Mouse (Mus musculus) CD8-positive naive resting alpha-beta T cell, adult 2 months (primary cell): ENCODE results near the gene Capn5.
A peak's percentile ranks its signal among the peaks of the same experiment; 100 is the strongest.
"Not testable (repeated sequence)": the region's sequence is repeated elsewhere in the genome, so short reads cannot be mapped to it uniquely, and the experiment has no call there.

Experiments used
- DNase-seq, 2 experiments: peaks; one replicate each; pipeline ENCODE4 v3.0.0; 2022; ENCODE audit warnings: low read depth in 2 of 2, low spot score in 2 of 2

Capn5 gene

DNA sequence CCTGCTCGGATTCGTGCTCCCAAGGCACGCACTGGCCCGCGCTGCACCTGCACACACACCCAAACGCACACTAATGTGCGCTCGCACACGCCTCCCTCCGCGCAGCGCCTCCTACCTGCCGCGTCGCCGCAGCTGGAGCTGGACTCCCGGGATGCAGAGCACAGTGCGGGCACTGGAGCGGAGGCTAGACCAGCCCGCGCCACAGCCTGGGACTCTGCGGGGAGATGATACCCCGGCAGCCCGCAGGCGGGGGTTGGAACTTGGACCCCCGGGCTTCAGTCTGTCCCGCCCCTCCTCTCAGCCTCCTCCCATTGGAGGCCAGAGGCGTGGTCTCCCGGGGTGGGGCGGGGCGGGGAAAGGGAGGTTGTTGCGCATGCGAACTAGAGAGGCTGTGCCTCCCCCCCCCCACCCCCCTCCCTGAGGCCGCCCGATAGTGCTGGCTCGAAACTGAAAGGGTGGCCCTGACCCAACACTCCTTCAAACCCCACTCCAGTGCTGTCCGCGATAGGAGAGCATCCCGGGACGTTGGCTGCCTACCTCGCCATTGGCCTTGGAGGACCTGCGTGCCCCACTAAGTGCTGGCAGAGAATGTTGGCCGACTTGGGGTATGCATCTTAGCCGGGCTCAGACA, at the start of gene Capn5:
Gene Capn5, minus strand, starts transcription at position 346 of the 631 bp plus-strand sequence.
- peak; percentile 34 to 62 for DNase-seq

DNA sequence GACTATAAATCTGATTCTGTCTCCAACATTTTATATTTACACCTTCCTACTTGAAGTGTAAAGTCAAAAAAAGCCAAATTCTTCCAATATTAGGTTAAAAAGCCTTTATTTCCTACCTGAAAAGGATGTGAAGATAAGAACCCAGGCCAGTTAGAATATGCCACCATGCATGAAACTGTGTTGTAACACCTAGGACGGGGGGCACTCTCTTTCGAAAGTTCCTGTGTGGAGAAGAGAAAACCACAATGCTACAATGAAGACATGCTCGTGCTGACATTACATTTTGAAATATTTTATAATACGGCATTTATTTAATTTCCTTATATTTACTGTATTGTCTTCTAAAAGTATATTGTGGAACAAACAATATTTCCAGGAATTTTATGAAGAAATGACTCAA, 45.7 kb upstream of the Capn5 start:
- DNase-seq: no peak

DNA sequence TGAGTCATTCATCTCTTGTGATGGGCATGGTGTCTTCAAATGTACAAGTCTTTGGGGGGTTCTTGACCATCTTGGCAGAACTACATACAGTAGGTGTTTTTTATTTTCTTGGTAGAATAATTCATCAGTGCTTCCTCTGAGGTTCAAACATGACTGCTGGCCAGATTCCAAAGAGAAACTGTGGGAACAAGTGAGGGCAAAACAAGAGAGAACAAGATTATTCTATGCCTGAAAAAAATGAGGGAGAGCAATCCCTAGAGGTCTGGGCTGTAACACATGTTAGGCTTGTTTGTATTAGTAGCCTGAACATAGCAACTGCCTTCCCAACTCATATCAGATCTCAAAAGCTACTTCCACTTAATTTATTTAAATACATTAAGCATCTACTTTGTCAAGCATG, 38.6 kb upstream of the Capn5 start:
- no peak for DNase-seq

DNA sequence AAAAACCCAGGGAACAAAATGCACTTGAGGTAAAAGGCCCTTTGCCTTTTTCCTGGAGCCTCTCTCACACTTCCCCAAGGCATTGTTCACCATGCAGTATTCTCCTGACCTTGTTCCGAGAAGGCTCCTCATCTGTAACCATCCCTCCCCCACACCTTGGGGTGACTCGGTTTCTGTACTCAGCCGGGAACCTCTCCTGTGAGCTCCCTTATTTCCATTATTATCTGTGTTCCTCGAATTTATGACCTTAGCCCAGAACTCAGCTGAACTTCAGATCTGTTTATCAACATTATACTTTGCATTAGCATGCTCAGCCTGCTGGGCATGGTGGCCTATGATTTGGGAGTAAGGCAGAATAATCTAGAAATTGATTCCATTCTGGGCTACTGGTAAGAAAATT, 24.9 kb upstream of the Capn5 start:
- DNase-seq: no peak

DNA sequence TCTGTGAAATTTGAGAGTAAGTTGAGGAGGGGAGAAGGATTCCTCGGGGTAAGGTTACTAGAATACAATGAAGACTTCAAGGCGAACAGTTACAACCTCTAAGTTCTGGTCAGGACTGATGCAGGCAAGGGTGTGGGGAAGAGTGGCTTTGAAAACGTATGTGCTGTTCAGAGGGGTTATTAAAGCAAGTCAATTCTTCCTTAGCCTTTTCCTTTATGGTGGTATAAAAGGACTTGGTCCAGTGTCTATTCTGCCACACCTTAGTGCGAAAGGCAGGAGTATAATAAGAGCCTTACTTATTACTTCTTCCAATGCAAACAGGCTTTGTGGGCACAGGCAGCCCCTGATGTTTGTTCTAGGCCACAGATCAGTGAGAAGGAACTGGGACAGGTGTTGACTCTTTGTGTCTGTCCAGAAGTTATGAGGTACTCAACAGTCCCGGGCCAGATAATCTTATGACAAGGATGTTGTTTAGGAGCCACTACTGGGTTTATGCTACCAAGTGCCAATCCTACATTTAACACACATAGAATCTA, 23.5 kb upstream of the Capn5 start:
- DNase-seq: no peak

DNA sequence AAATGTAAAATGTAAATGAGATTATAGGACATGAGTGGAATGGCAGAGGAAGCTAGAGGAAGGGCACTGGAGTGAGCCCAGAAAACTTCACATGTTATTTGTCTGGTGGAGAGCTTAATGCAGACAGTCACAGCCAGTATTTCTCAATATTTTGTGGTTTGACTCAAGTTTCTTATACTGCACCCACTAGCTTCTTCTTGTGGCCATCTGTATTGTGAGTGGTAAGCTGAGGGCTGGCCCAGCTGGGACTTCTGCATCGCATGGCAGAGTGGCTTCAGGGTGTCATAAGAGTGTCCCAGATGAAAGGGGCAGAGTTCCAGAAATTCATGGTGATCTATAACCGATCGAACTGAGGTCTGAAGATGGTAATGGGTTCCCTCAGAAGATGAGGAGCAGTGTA, 22.3 kb upstream of the Capn5 start:
- DNase-seq: no peak

DNA sequence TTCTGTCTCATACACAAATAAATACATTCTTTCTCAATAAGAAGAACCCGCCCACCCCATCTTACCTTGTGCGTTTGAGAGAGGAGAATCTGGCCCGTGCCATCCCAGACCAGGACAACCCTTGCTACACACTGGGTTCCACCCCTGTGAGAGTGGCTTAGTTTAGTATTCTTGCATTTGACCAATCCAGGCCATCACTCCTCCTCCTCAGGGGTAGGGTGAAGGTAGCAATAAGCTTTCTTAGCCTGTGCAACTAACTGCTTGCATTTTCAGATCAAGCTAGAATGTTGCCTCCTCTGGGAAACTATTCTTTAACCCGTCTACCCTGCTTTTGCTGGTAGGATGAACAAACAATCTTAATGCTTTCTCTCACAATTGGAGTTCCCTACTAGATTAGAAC, 21.3 kb upstream of the Capn5 start, which contains the start of gene B3gnt6:
Gene B3gnt6, minus strand, starts transcription at position 101 of the 400 bp plus-strand sequence.
- DNase-seq: no peak

DNA sequence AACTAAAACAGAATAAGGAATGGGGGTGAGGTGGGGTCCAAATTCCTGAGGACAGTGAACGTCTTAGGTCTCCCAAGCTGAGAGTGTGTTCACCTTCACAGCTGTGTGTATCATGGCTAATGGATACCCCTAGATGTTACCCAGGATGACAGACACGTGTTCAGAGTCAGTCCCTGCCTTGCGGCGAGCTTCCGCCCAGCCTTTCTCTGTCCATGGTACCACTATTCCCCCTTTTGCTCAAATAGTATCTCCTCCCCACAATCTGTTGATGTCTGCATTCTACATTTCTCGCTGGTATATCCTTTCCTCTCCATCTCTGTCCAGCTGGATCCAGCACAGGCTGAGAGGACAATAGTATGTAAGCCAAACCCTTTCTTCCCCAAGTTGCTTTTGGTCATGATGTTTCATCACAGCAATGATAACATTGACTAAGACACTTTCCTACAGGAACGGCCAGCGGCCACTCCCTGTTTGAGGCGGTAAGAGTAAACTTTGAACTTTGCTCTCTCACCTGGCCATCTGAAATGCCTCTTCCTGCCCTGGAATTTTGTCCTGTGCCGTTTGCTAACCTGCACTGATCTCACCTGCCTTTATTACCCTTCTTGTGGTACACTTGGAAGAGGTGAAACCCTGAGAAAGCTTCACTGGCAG, 17.2 kb upstream of the Capn5 start:
- DNase-seq: no peak

DNA sequence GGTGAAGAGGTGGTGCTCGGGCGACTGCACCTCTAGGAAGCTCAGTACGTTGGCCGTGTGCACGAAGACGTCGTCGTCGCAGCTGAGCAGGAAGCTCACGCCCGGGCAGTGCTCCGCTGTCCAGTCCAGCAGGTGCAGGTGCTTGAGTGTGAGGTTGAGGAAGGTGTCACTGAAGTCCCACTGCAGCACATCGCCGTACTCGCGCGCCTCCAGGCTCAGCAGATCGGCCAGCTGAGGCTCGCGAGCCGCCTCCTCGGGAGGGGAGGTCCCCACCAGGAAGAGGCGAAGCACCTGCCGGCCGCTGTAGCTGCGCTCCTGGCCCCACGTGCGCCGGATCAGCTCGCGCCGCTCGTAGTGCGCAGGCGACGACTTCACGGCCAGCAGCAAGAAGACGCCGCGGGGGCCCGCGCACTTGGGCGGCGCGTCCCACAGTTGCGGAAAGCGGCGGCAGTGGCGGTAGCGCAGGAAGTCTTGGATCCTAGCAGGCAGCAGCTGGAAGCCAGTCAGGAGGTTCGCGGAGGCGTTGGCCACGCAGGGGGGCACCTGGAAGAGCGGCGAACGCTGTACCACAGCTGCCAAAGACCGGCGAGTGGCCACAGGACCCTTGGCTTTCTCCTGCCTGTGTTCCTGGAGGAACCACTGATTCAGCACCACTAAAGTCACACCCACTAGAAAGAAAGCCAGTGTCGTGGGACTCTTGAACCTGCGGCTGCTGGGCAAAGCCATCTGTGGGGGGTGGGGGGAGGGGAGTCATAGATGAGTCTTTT, 16.1 kb upstream of the Capn5 start:
- peak in 1 of 2 experiments; percentile 24 for DNase-seq

DNA sequence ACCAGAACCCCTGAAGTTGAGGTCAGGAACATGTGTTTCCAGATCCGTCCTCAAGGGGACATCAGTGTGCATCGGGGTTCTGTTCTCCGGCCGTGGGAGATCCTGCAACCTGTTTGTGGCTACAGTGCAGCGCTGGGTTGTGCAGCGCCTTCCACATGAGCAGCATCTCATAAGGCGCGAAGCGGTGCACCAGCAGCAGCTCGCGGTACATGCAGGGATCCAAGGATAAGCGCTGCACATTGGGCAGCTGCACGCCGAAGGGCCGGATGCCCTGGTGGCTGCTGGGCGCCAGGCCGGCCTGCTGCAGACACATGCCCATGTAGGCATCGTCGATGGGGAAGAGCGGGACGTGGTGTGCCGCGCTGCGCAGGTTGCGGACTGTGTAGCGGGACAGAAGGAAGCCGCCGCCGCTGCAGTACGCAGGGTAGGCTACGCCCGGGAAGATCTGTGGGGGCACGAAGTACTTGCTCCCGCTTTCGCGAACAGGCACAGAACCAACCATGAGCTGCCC, 15.5 kb upstream of the Capn5 start:
- DNase-seq: peak; percentile 16 to 35

DNA sequence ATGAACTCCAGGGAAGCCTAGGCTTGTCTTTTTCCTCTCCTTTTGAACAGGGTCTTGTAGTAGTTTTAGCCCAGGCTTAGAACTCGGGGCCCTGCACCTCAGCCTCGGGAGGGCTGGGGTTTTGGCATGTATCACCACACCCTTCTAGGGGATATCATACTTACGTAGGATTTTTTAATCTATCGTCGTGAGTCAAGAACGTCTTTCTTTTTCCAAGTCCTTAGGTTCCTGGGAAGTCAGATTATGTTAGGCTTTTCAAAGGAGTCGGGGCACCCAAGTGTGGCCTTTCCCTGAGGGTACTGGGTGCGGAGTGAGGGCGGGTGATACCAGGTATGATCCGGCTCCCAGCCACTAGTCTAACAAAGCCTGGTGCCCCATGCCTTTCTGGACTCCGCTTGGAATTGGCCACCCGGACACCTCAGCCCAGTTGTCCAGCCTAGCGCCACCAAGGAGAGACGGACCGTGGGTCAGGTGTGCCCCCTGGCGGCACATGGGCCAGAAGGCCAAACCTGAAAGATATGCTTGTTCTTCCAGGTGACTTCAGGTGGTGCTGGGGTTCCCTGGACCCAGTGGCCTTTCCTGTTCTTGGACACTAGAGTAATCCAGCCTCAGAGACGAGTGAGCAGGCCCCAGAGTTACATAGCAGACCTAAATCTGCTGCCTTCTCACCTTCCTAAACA, 13.6 kb upstream of the Capn5 start:
- no peak for DNase-seq

DNA sequence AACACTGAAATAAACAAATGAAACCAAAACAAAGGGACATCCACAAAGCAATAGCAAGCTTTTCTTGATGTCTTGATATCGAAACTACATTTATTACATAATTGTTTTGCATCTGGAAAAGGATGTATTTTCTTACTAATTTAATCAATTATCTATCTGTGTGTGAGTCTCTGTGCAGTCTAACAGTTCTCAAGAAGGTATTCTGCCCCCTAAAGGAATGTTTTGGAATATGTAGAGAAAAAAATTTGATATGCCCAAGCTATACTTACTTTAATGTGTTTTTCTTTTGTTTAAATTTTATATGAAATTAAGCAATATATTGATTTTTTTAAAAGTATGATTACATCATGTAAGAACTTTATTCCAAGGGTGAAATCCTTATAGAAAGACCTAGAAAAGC, 12.5 kb upstream of the Capn5 start:
- DNase-seq: no peak

DNA sequence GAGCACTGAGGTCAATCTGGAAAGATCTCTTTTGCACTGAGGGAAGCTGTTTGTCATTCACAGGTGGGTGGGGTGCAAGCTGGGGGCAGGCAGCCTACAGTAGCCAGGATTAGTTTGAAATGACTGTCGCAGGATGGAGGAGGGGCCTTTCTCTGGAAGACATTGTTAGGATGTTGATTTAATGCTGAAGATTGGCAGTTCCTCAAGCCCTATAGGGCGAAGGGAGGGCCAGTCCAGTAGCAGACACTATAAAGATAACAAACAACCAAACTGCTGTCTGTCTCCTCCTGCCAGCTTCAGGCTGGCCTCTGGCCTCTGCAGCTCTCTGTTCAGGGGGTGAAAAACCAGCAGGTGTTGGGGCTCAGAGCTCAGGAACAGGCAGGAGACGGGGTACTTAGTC, 11.7 kb upstream of the Capn5 start:
- DNase-seq: no peak

DNA sequence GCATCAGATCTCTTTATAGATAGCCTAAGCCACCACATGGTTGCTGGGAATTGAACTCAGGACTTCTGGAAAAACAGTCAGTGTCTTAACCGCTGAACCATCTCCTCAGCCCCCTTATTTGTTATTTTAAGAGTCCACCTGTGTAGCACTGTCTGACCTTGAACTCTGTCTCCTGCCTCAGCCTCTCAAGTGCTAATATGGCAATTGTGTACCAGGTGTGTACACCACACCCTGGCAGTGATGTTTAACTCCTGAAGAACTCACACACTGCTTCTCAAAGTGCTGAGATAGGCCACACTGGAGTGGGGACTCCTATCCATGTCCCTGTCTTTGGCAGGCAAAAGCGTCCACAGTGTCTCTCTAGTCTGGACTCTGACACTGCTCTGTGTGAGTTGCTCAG, 10.6 kb upstream of the Capn5 start:
- DNase-seq: no peak

DNA sequence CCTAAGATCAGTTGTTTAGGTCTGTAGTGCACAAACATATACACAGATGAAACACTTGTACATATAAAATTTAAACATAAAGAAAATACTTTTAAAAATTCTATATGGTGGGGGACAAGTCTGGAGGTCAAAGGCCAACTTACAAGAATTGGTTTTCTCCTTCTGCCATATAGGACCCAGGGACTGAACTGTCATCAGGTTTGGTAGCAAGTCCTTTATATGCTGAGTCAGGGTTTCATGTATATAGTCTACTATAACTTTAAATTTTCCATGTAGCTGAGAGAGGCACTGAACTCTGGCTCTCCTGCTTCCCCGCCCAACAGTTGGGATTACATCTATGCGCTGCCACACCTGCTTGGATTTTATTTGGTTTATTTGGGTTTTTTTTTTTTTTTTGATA, 10.2 kb upstream of the Capn5 start:
- DNase-seq: no peak

DNA sequence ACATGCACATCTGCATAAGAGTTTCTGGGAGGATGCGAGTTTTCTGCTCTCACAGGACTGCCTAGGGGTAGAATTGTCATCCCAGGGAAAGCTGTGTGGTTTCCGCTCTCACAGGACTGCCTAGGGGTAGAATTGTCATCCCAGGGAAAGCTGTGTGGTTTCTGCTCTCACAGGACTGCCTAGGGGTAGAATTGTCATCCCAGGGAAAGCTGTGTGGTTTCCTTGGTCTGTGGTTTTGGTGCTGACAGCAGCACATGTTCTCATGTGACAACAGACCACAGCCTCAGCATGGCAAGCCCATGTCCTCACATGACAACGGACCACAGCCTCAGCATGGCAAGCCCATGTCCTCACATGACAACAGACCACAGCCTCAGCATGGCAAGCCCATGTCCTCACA, 9.3 kb upstream of the Capn5 start:
- DNase-seq: not testable (repeated sequence)

DNA sequence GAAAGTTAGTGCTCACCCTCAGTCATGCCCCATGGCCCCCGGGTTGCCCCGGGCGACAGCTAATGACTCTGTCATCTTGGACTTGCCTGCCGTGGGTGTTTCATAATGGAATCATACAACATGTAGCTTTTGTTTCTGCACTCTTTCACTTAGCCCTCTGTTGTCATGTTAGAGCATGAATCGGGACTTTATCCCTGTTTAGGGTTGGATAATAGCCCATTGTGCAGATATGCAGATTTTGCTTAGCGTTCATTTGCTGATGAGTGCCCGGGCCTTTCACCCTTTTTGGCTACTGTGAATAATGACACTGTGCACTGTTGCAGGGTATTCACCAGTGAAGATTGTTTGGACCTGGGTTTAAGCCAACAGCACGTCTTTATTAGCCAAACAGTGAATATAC, 8.6 kb upstream of the Capn5 start:
- DNase-seq: no peak

DNA sequence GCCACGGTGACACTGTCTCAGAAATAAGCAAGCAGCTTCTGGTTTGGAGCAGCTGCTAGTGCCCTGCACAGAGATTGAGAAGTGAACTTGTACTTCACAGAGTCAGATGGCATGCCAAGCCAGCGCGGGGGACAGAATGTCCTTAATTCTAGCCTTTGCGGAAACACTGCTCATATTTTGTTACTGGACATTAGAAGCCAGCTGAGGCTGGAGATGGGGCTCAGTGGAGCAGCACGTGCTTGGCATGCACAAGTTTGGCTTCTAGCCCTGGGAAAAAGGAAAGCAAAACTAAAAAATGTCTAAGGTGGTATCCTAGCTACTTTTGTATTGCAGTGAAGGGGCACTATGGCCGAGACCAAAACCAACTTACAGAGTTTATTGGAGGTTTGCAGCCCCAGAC, 7.3 kb upstream of the Capn5 start:
- DNase-seq: no peak

DNA sequence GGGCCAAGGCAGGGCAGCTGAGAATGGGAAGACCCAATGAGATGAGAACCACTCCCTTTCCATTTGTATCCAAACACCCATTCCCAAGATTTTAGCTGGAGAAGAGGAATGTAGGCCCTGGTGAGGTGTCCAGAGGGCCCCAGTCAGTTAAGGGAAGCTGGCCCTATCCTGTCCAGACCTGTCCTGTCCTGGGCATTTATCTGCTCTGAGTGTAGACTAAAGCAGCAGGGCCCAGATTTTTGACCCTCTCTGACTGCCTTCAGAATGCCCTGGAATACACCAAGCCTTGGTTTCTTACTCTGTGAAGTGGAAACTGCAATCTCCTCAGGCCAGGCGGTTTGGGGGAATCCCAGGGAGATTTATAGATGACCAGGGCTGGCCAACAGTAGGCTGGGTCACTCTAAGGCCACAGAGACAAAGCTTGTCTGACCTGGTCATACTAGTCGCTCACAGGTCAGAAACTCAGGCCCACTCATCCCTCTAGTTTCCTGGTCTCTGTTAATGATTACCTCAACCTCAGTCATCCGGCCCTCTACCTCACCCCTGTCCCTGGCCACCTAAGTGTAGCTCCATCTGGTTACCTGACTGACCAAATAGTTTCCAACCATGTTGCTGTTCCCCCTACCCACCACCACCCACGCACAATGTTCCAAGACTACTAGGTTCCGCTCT, 622 bp upstream of the Capn5 start:
- no peak for DNase-seq

DNA sequence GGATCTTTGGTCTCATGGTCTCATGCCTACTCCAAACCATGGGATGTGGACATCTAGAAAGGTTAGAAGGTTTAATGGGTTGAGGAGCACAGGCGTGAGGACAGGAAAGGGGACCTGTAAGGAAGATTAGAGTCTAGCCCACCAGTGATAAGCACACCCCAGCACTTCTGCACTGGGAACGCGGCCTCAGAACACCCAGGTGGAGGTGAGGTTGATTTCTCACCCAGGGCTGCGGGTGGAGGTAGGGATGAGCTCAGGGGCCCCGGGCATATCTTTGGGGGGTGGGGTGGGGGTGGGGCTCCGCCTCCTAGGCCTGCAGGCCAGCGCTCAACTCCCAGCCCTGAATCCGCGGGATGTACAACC, 527 bp downstream of the Capn5 start:
- DNase-seq: no peak

DNA sequence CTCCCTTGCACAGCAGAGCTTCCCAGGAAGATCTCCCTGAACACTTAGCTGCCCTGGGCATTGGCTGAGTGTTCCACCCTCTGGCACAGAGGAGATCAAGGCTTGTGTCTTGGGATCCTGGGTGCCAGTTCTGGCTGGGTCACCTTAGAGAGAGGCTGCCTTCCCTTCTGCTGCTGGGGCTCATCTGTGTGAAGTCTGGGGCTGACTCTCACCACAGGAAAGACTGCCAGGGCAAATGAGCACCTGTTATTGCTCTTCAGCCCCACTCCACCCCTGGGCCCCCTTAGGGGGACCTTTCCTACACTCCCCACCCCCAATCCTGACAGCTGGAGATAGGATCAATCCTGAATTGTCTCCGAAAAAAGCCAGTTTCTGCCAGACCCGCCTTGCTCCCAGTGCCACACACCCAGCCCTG, 996 bp downstream of the Capn5 start:
- no peak for DNase-seq
